Mouse (Mus musculus) brain, embryonic 18.5 days (tissue): ENCODE data around the gene E330021D16Rik.

Experiments
- DNase-seq: peaks from one replicate; pipeline ENCODE4 v3.0.0-alpha.2; 2012; ENCODE audit warnings: low read depth, low spot score

The E330021D16Rik gene

GRCm38 (mm10) chr6:136422084-136422853, 6.9 kb upstream of the E330021D16Rik start:
- DNase-seq = peak; percentile 39

- DNase-seq = no peak
These were observed 5.7 kb upstream of the E330021D16Rik start for GRCm38 (mm10) chr6:136421059-136421458.

GRCm38 (mm10) chr6:136418889-136419835, 3.8 kb upstream of the E330021D16Rik start:
- no peak for DNase-seq

GRCm38 (mm10) chr6:136418333-136418848, 3.0 kb upstream of the E330021D16Rik start:
- no peak for DNase-seq

- DNase-seq = no peak
These were observed 2.5 kb upstream of the E330021D16Rik start for GRCm38 (mm10) chr6:136417864-136418263.

- DNase-seq = no peak
These were observed 1.5 kb downstream of the E330021D16Rik start for GRCm38 (mm10) chr6:136413856-136414362.

- no peak for DNase-seq
These were observed 7.7 kb downstream of the E330021D16Rik start for GRCm38 (mm10) chr6:136407608-136408192.

GRCm38 (mm10) chr6:136396860-136397259, 18.5 kb downstream of the E330021D16Rik start:
- DNase-seq = no peak

GRCm38 (mm10) chr6:136390262-136390661, 25.1 kb downstream of the E330021D16Rik start:
- DNase-seq = no peak

- no peak for DNase-seq
These were observed 30.1 kb downstream of the E330021D16Rik start for GRCm38 (mm10) chr6:136385287-136385686.

GRCm38 (mm10) chr6:136383218-136383617, 32.2 kb downstream of the E330021D16Rik start:
- DNase-seq = no peak

- DNase-seq = no peak
These were observed 39.3 kb downstream of the E330021D16Rik start for GRCm38 (mm10) chr6:136376097-136376496.

- no peak for DNase-seq
These were observed 50.8 kb downstream of the E330021D16Rik start for GRCm38 (mm10) chr6:136364430-136365098.

GRCm38 (mm10) chr6:136364008-136364407, 51.4 kb downstream of the E330021D16Rik start:
- DNase-seq = no peak

- no peak for DNase-seq
These were observed 52.1 kb downstream of the E330021D16Rik start for GRCm38 (mm10) chr6:136363313-136363712.

- no peak for DNase-seq
These were observed 56.9 kb downstream of the E330021D16Rik start for GRCm38 (mm10) chr6:136358471-136358870.

GRCm38 (mm10) chr6:136353399-136354184, 61.8 kb downstream of the E330021D16Rik start:
- DNase-seq = peak; percentile 78
